Mouse (Mus musculus) neural tube, embryonic 11.5 days (tissue): Measurements from ENCODE around the gene Plekhg2. TPM values are rescaled to one million over a fixed set of nuclear protein-coding genes. Genes with fewer than 3 reads are reported as not detected.

Source experiments
- ATAC-seq: fragments of 200-750 bp; cut with Nextera tagmentation; 2 replicates; pipeline ENCODE4 v1.8.0; 2017; ENCODE audit warnings: moderate number of reproducible peaks, mild to moderate bottlenecking, moderate TSS enrichment, moderate library complexity; ENCODE audit not compliant: insufficient read depth, low FRiP score, low TSS enrichment
- DNase-seq: peaks from one replicate; pipeline ENCODE4 v3.0.0-alpha.2; 2015; ENCODE audit warnings: low spot score
- H3K27ac ChIP-seq: fragments of 300-500 bp; sonication (generic); 2 replicates; pipeline ENCODE4 v1.5.1; 2014; ENCODE audit warnings: low read depth, mild to moderate bottlenecking, low read length
- H3K27me3 ChIP-seq: fragments of 300-500 bp; sonication (generic); 2 replicates; pipeline ENCODE4 v1.6.1; 2014; ENCODE audit warnings: mild to moderate bottlenecking, low read length, mixed read lengths; ENCODE audit not compliant: control insufficient read depth, insufficient read depth
- H3K36me3 ChIP-seq: fragments of 300-500 bp; sonication (generic); 2 replicates; pipeline ENCODE4 v1.6.1; 2014; ENCODE audit warnings: mild to moderate bottlenecking, low read length, moderate library complexity, mixed read lengths; ENCODE audit not compliant: control insufficient read depth, insufficient read depth
- H3K4me1 ChIP-seq: fragments of 300-500 bp; sonication (generic); 2 replicates; pipeline ENCODE4 v1.6.1; 2014; ENCODE audit warnings: low read length, mixed read lengths; ENCODE audit not compliant: control insufficient read depth, insufficient read depth
- H3K4me2 ChIP-seq: fragments of 300-500 bp; sonication (generic); 2 replicates; pipeline ENCODE4 v1.6.1; 2014; ENCODE audit warnings: low read depth, mild to moderate bottlenecking, moderate library complexity
- H3K4me3 ChIP-seq: fragments of 300-500 bp; sonication (generic); 2 replicates; pipeline ENCODE4 v1.5.1; 2014; ENCODE audit warnings: low read depth, low read length
- H3K9ac ChIP-seq: fragments of 300-500 bp; sonication (generic); 2 replicates; pipeline ENCODE4 v1.6.1; 2014; ENCODE audit warnings: mild to moderate bottlenecking, low read length
- H3K9me3 ChIP-seq: fragments of 300-500 bp; sonication (generic); 2 replicates; pipeline ENCODE4 v1.6.1; 2016; ENCODE audit warnings: low read length; ENCODE audit not compliant: control insufficient read depth
- WGBS: fragments of 180-500 bp; shearing (Covaris S2); extraction: QIAGEN DNeasy Blood & Tissue Kit; methylation state at CpG from one replicate; pipeline ENCODE4 v1.1.7; 2014; 5-methylcytosine and 5-hydroxymethylcytosine counted together
- polyA plus RNA-seq: library from polyadenylated mRNA; unstranded; fragments of >200 nt; fragmentation: Nextera tagmentation; extraction: Ambion mirVana; gene quantifications from 2 replicates; pipeline ENCODE4 v1.2.1, GENCODE M21; 2014

Plekhg2 gene
- polyA plus RNA-seq, 1 experiment from 2014 or later, result 50.5 TPM

DNA sequence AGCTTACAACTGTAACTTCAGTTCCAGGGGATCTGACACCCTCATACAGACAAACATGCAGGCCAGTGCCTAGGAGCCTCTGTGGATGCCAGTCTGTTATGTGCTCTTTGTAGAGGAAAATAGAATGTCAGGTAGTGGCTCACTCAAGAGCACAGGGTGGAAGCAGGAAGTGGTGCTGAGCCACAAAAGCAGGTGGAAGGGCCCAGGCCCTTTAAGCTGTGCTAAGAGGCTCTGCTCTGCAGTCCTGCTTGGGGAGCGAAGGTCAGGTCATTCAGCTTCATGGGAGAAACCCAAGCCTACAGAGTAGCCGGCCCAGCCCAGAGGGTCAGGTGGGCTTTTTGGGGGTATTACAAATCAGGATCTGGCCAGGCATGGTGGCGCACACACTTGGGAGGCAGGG, 17.2 kb downstream of the Plekhg2 start:
- no peak overlapping the region for H3K4me2 ChIP-seq
- no peak overlapping the region for H3K27ac ChIP-seq
- 90% methylated on average over 3 of the region's 3 CpGs for WGBS
- H3K9ac ChIP-seq, result no peak overlapping the region
- DNase-seq (no peak), ATAC-seq (no peak)
- H3K4me3 ChIP-seq, result no peak overlapping the region
- peaks cover 5% of the 10 kb centered on the region for H3K4me1 ChIP-seq
- H3K9me3 ChIP-seq, result no peaks in the 10 kb centered on the region
- peaks cover 21% of the 10 kb centered on the region for H3K36me3 ChIP-seq
- no peaks in the 10 kb centered on the region for H3K27me3 ChIP-seq

DNA sequence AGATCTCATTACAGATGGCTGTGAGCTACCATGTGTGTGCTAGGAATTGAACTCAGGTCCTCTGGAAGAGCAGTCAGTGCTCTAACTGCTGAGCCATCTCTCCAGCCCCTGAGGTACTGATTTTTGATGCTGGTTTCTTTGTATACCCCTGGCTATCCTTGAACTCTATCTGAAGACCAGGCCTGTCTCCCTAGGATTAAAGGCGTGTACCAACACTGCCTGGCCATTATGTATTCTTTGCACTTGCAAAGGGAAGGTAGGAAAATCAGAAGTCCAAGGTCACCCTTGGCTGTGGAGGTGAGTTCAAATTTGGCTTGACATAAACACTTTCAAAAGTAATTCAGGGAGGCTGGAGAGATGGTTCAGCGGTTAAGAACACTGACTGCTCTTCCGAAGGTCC, 17.8 kb downstream of the Plekhg2 start:
- WGBS, result 88% methylated on average over 3 of the region's 3 CpGs
- H3K9ac ChIP-seq, result no peak overlapping the region
- no peak overlapping the region for H3K27ac ChIP-seq
- H3K36me3 ChIP-seq, result peaks cover 15% of the 10 kb centered on the region
- ATAC-seq (no peak), DNase-seq (no peak)
- H3K4me3 ChIP-seq, result no peak overlapping the region
- H3K9me3 ChIP-seq, result no peaks in the 10 kb centered on the region
- peaks cover 8% of the 10 kb centered on the region for H3K4me1 ChIP-seq
- H3K27me3 ChIP-seq, result no peaks in the 10 kb centered on the region
- no peak overlapping the region for H3K4me2 ChIP-seq

- no peaks in the 10 kb centered on the region for H3K27me3 ChIP-seq
- no peak overlapping the region for H3K4me2 ChIP-seq
- H3K36me3 ChIP-seq, result peaks cover 14% of the 10 kb centered on the region
- H3K27ac ChIP-seq, result no peak overlapping the region
- 89% methylated on average over 3 of the region's 3 CpGs for WGBS
- H3K9ac ChIP-seq, result no peak overlapping the region
- DNase-seq (no peak), ATAC-seq (no peak)
- peaks cover 8% of the 10 kb centered on the region for H3K4me1 ChIP-seq
- no peaks in the 10 kb centered on the region for H3K9me3 ChIP-seq
- H3K4me3 ChIP-seq, result no peak overlapping the region
Observed at GRCm38 (mm10) chr7:28354113-28354581, 18.3 kb downstream of the Plekhg2 start.

- DNase-seq (no peak), ATAC-seq (no peak)
- H3K27ac ChIP-seq, result no peak overlapping the region
- no peaks in the 10 kb centered on the region for H3K27me3 ChIP-seq
- no peak overlapping the region for H3K4me3 ChIP-seq
- no peaks in the 10 kb centered on the region for H3K9me3 ChIP-seq
- peaks cover 14% of the 10 kb centered on the region for H3K36me3 ChIP-seq
- WGBS, result 96% methylated on average over 2 of the region's 2 CpGs
- no peak overlapping the region for H3K9ac ChIP-seq
- H3K4me2 ChIP-seq, result no peak overlapping the region
- peaks cover 8% of the 10 kb centered on the region for H3K4me1 ChIP-seq
Observed at GRCm38 (mm10) chr7:28353267-28353666, 19.1 kb downstream of the Plekhg2 start.

GRCm38 (mm10) chr7:28351676-28352191, 20.7 kb downstream of the Plekhg2 start:
- DNase-seq, result no peak

GRCm38 (mm10) chr7:28350155-28350883, 22.1 kb downstream of the Plekhg2 start, which contains the start of gene Rps16:
TSS of gene Rps16 (plus strand) at chr7:28350652.
- peak within 1 kb of the TSS; percentile 89 for H3K4me3 ChIP-seq

More at GRCm38 (mm10) chr7:28351676-28352191, 20.7 kb downstream of the Plekhg2 start:
- H3K4me2 ChIP-seq, result peak overlapping the region; percentile 93
- peaks cover 8% of the 10 kb centered on the region for H3K4me1 ChIP-seq
- no peak overlapping the region for H3K27ac ChIP-seq
- 53% methylated on average over 4 of the region's 4 CpGs for WGBS
- H3K36me3 ChIP-seq, result peaks cover 14% of the 10 kb centered on the region
- ATAC-seq, result no peak
- H3K27me3 ChIP-seq, result no peaks in the 10 kb centered on the region
- H3K4me3 ChIP-seq, result peak overlapping the region; percentile 89
- H3K9me3 ChIP-seq, result no peaks in the 10 kb centered on the region
- H3K9ac ChIP-seq, result peak overlapping the region; percentile 95

DNA sequence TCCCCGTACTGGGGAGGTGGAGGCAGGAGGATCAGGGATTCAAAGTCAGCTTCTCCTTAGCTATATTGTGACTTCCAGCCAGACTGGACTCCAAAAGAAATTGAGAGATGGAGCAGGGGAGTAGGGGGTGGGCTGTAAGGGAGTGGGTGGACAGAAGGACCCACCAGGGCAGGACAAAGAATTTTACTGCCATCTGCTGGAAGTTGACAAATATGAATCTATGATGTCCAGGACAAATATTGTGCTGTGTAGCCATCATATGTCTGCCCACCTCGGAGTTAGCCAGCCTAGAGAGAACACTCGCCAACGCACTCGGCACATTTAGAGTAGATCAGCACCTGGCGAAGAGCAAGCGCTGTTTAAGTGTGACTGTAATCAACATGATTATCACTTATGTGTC, 23.8 kb downstream of the Plekhg2 start:
- no peaks in the 10 kb centered on the region for H3K9me3 ChIP-seq
- H3K36me3 ChIP-seq, result peaks cover 7% of the 10 kb centered on the region
- H3K4me1 ChIP-seq, result peaks cover 8% of the 10 kb centered on the region
- ATAC-seq (no peak), DNase-seq (no peak)
- WGBS, result 90% methylated on average over 7 of the region's 7 CpGs
- no peak overlapping the region for H3K27ac ChIP-seq
- H3K27me3 ChIP-seq, result no peaks in the 10 kb centered on the region
- H3K9ac ChIP-seq, result no peak overlapping the region
- H3K4me2 ChIP-seq, result no peak overlapping the region
- H3K4me3 ChIP-seq, result no peak overlapping the region

More at GRCm38 (mm10) chr7:28350155-28350883, 22.1 kb downstream of the Plekhg2 start, which contains the start of gene Rps16:
- peaks cover 14% of the 10 kb centered on the region for H3K36me3 ChIP-seq
- under 1% methylated on average over 50 of the region's 50 CpGs for whole genome bisulfite sequencing
- peak; percentile 92 for ATAC-seq
- no peaks in the 10 kb centered on the region for H3K27me3 ChIP-seq
- peak within 1 kb of the TSS; percentile 64 for H3K27ac ChIP-seq
- DNase-seq, result peak; percentile 98
- H3K4me2 ChIP-seq, result peak within 1 kb of the TSS; percentile 93
- peak within 1 kb of the TSS; percentile 95 for H3K9ac ChIP-seq
- H3K4me1 ChIP-seq, result peaks cover 8% of the 10 kb centered on the region
- H3K9me3 ChIP-seq, result no peaks in the 10 kb centered on the region

DNA sequence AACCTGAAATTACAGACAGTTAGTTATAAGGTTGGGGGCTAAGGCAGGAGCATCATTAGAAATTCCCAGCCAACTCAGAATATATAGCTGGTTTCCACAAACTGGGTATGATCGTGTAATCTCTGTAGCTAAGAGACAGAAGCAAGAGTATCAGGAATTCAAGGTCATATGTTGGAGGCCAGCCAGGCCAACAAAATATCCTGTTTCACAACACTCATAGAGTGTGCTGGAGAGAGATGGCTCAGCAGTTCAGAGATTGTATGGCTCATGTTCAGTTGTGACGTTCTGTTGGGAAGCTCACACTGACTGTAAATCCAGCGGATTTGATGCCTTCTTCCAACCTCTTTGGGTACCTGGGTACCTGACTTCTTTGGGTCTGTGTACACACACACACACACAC, 24.7 kb downstream of the Plekhg2 start:
- DNase-seq, result no peak
- Histone ChIP-seq H3K4me2 (no peak overlapping the region), H3K9me3 (no peaks in the 10 kb centered on the region), H3K36me3 (peaks cover 4% of the 10 kb centered on the region; the same call in 1 of the 2 replicates), H3K9ac (no peak overlapping the region), H3K27me3 (no peaks in the 10 kb centered on the region), H3K4me1 (peaks cover 8% of the 10 kb centered on the region), H3K27ac (no peak overlapping the region), H3K4me3 (no peak overlapping the region)
- ATAC-seq, result no peak
- WGBS, result 81% methylated on average over 3 of the region's 3 CpGs

- Histone ChIP-seq H3K27me3 (no peaks in the 10 kb centered on the region), H3K4me2 (no peak overlapping the region), H3K4me1 (no peaks in the 10 kb centered on the region), H3K27ac (no peak overlapping the region), H3K9ac (no peak overlapping the region), H3K4me3 (no peak overlapping the region), H3K36me3 (no peaks in the 10 kb centered on the region), H3K9me3 (no peaks in the 10 kb centered on the region)
- no peak for ATAC-seq
- WGBS, result 15% methylated on average over 4 of the region's 4 CpGs
- peak; percentile 76 for DNase-seq
Observed at GRCm38 (mm10) chr7:28344637-28345036, 27.8 kb downstream of the Plekhg2 start.
